Mouse (Mus musculus) kidney, adult 18-20 months (tissue): ENCODE results near the gene Myoz1.
"Not testable (repeated sequence)": the region's sequence is repeated elsewhere in the genome, so short reads cannot be mapped to it uniquely, and the experiment has no call there.

Source experiments
- DNase-seq: peaks from one replicate; pipeline ENCODE4 v3.0.0; 2021

Myoz1 gene

GRCm38 (mm10) chr14:20637818-20638574 is 18.3 kb downstream of the Myoz1 start:
- no peak for DNase-seq

- DNase-seq = not testable (repeated sequence)
These were observed 19.4 kb downstream of the Myoz1 start for GRCm38 (mm10) chr14:20636968-20637367.

DNA sequence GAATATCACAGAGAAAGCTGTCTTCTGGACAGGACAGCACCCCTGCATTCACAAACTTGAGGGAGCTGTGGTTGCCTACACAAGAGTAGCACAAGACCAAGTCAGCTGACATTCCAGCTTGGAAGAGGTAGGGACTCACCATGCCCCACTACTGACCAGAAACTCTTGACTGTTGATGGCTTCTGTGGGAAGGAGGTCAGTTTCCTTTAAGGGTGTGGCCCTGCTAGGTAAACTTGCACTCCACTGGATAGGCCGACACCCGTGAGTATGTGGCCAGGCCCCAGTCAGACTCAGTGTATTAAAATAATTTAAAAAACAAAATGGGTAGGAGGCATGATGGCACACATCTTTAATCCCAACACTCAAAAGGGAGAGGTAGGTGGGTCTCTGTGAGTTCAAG is 20.8 kb downstream of the Myoz1 start:
- no peak for DNase-seq

DNA sequence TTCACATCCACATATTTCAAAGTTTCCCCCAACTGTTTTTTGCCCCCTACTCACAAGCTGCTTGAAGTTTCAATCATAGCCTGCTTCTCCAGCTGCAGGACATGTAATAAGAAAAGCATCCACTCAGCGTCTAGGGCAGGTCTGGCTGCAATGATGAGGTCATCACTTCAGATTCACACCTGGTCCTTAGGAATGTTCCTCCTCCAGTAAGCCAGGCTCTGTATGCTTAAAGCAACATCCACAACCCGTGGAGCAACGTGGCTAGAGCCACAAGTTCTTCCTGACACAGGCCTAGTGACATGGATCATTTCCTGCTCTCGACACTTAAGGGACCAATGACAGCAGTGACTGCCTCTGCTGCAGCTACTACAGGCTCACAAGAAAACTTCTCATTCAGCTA is 25.1 kb downstream of the Myoz1 start:
- DNase-seq = no peak

DNA sequence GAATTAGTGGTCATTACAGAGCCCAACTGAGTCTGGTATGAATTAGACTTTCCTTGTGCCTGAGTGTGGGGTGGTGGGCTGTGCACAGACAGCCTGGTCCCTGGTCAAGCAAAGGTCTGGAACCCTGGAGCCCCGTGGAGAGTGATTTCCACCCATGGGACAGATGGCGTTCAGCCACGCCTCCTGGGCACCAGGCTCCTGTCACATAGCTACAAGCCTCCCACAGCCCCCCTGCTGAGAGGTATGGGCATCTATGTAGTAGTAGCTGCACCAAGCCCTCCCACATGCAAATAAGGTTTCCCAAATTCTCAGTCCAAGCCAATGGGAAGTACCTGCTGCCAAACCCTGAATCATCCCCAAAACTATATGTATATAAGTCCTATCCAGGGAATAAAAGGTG is 29.4 kb downstream of the Myoz1 start:
- DNase-seq = no peak

DNA sequence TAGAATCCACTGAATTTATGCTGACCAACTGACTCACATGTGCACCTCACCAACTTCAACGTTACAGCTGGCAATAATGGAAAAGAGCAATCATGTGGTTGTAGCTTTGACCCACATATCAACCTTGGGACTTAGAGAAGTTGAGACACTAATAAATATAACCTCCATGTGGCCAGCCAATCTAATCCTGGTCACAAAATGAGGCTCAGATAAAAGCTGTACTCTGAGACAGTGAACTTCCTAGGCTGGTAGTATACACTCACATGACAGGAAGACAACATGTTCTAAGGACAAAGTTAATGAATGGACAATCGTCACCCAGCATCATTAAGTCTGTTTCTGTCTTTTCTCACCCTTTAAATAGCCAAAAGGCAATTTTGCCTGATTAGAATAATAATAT is 29.9 kb downstream of the Myoz1 start:
- no peak for DNase-seq

DNA sequence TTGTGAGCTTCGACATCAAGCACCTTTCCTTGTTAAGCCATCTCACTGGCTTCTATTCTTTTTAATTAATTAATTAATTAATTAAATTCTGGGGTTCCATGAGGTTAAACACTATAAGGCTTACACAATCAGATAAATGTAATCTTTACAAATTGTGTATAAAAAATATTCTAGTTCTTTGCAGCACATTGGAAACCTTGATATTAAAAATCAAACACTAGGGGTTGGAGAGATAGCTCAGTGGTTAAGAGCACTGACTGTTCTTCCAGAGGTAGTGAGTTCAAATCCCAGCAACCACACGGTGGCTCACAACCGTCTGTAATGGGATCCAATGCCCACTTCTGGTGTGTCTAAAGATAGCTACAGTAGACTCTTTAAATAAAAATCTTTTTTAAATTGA is 33.4 kb downstream of the Myoz1 start:
- DNase-seq = no peak

GRCm38 (mm10) chr14:20622412-20622811 is 33.9 kb downstream of the Myoz1 start:
- no peak for DNase-seq

DNA sequence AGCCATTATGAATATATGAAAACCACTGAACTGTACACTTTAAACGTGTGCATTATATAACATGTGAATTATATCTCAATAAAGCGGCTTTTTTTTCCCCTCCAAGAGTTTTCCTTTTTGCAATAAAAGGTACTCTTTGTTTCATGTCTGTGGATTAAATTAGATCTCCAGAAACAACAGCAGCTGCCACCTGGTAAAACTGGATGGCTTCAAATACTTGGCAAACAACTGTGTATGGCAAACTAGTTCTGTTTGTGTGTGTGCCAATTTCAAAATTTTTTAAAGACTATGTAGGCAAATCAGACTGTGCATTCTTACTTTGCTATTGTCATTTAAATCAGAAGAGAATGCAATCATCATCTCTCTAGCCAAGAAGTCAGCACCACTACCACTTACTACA is 34.4 kb downstream of the Myoz1 start:
- DNase-seq = no peak

- DNase-seq = no peak
These were observed 37.2 kb downstream of the Myoz1 start for GRCm38 (mm10) chr14:20619131-20619530.

DNA sequence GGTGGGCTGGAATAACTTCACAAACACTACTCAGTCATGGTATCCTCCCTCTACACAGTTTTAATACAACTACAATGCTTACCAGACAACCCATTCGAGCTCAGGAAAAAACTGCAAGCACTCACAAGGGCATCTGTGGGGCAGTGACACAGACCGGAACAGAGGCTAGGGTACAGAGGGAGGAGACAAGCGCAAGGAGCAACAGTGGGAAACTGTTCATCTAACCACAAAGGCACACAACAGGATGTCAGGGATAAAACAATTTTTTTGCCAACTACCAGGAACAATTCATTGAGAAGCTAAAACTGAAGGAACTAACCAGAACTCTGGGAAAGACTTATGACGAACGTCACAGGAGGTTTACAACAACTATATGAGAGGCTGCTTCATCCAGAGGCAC is 38.1 kb downstream of the Myoz1 start:
- peak; percentile 42 for DNase-seq

DNA sequence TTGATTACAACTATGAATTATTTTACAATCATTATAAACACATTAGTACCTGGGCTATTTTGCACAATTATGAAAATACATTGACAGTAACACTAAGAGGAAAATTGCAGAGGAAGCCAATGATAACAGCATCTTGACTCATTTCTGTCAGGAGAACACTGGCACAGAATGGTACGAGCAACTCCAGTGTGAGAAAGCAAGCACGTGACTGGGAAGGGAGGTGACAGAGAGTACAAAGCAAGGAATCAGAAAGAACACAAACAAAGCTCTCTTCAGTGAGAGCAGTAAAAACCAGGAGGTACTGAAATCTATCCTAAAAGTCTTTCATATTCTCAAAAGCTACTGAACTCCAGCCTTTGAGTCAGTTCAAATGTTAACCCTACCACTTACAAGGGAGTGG is 39.9 kb downstream of the Myoz1 start:
- DNase-seq = no peak

DNA sequence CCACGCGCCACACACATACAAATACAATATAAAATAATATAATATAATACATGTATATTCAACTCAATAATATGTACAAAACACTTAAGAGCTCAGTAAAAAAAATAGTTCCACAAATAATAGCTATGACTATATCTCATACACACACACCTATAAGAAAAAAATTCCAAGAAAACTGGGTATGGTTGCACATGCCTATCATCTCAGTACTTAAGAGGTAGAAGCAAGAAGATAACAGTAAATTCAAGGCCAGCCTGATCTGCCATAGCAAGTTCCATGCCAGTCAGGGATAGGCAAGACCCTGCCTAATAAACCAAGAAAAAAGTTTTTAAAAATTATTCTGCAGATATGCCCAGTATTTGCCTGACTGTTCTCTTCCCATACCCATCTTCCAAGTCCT is 41.3 kb downstream of the Myoz1 start:
- DNase-seq = no peak

DNA sequence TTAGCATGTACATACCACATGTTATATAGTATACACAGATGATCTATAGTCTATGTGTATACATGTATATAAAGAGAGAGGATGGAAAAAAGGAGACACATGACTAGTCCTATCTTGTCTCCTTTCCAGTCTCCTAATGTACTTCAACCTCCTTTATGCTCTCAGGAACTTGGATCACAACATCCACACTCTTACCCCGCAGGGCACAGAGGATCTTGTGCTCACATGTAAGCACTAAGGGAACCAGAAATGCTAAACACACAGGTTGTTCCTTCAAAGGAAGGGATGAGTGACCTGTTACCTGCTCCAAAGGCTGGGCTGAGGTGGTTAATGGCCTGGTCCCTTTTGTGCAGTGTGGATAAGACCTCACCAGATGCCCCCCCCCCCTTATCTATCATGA is 43.5 kb downstream of the Myoz1 start:
- DNase-seq = no peak

DNA sequence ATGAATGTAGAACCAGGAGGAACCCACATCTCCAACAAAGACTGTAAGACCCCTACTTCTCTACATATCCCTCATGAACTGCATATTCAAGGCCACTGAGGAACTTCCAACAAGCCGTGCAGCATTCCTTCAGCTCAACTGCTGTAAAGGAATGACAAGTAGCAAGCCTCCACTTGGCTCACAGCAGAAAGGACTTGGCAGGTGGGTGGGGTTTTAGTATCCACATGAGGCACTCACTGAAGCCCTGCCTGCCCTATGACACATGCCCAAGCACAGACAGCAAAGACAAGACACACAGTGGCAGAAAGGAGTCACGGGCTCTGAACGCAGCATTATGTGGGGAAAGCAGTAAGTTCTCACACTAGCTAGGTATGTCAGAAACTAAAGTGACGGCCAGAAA is 46.2 kb downstream of the Myoz1 start:
- DNase-seq = peak; percentile 57

DNA sequence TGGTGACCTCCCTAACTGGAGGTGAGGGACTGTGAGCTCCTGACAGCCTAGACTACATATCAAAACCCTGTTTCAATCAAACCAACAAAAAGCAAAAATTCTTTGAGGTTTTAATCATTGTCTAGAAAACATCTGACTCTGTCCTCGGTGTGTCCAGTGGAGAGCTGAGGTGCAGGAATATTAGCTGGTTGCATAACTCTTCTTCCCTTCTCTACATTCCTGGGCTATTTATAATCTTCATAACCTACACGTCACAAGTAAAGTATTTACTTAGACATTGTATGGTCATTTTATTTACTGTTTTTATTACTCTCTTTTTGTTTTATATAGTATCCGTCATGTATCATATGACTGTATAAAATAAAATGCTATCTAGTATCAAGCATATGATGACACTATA is 46.8 kb downstream of the Myoz1 start:
- DNase-seq = no peak

GRCm38 (mm10) chr14:20607396-20608126 is 48.8 kb downstream of the Myoz1 start:
- DNase-seq = peak; percentile 39

DNA sequence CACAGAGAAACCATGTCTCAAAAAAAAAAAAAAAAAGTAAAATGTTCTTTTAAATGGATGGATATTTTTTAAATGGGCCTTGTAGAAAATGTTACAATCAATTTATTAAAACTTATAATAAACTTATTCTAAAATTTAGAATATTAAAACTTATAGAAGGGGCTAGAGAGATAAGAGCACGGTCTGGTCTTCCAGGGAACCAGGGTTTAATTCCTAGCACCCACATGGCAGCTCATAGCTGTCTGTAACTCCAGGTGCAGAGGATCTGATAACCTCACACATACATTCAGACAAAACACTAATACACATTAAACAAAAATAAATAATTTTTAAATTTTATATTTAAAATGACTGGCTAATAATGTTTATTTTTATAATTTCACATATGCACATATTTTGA is 55.1 kb downstream of the Myoz1 start:
- DNase-seq = no peak

DNA sequence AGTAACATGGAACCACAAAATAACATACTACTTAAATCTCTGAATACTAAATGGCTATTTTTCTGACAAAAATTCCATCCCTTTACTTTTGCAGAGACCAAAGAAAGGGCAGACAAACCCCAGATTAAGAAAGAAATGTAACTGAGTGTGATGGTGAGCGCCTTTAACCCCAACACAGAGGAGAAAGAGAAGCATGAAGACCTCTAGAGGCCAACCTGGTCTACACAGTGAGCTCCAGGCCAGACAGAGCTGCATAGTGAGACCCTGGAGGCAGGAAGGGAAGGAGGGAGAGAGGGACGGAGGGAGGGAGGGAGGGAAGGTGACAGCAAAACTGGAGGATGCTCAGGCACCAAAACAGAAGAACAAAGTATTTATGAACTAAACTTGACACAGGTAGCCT is 56.1 kb downstream of the Myoz1 start:
- no peak for DNase-seq

GRCm38 (mm10) chr14:20599542-20599941 is 56.8 kb downstream of the Myoz1 start:
- no peak for DNase-seq
